Mouse (Mus musculus) heart, adult 2 months (tissue): ENCODE measurements around the gene Irak2. TPM values are rescaled to one million over a fixed set of nuclear protein-coding genes. Genes with fewer than 3 reads are reported as not detected.
A peak's percentile ranks its signal among the peaks of the same experiment; 100 is the strongest.

Experiments
- DNase-seq, 2 experiments: peaks; one replicate each; pipeline ENCODE4 v3.0.0; 2021
- H3K27ac ChIP-seq: fragments of 200-600 bp; 2 replicates; pipeline ENCODE4 v1.8.1; 2022
- H3K27me3 ChIP-seq: fragments of 200-500 bp; 2 replicates; pipeline ENCODE4 v1.6.1; 2012; ENCODE audit warnings: mild to moderate bottlenecking, low read length, inconsistent platforms, mixed read lengths; ENCODE audit not compliant: control insufficient read depth, insufficient read depth
- H3K36me3 ChIP-seq: fragments of 200-500 bp; 2 replicates; pipeline ENCODE4 v1.6.1; 2012; ENCODE audit warnings: low read length, inconsistent platforms; ENCODE audit not compliant: control insufficient read depth, insufficient read depth
- H3K4me1 ChIP-seq: fragments of 200-500 bp; 2 replicates; pipeline ENCODE4 v1.6.1; 2011; ENCODE audit warnings: low read length; ENCODE audit not compliant: control insufficient read depth, insufficient read depth
- H3K4me3 ChIP-seq: fragments of 200-600 bp; 2 replicates; pipeline ENCODE4 v1.8.1; 2022
- H3K79me2 ChIP-seq: fragments of 200-500 bp; replicated peaks from 2 replicates; pipeline ENCODE4 v1.6.1; 2012; ENCODE audit warnings: mild to moderate bottlenecking, inconsistent platforms, low read length, moderate library complexity, mixed read lengths; ENCODE audit not compliant: control insufficient read depth, insufficient read depth
- H3K9ac ChIP-seq: fragments of 200-500 bp; 2 replicates; pipeline ENCODE4 v1.6.1; 2012; ENCODE audit warnings: low read depth, mild to moderate bottlenecking, control low read depth, inconsistent platforms, low read length, mixed read lengths
- CTCF ChIP-seq: fragments of 200-600 bp; IDR thresholded peaks from 2 replicates; pipeline ENCODE4 v1.8.1; 2022; ENCODE audit warnings: antibody characterized with exemption, mild to moderate bottlenecking, moderate library complexity
- EP300 ChIP-seq: fragments of 200-500 bp; IDR thresholded peaks from 2 replicates; pipeline ENCODE4 v1.6.1; 2011; ENCODE audit warnings: low read depth, low read length, control low read depth; ENCODE audit not compliant: insufficient read depth
- POLR2A ChIP-seq: fragments of 200-500 bp; IDR thresholded peaks from 2 replicates; pipeline ENCODE4 v1.6.1; 2011; ENCODE audit warnings: mild to moderate bottlenecking, low read depth, low read length, control low read depth; ENCODE audit not compliant: insufficient read depth
- WGBS: fragments of 180-500 bp; shearing (Covaris S2); methylation state at CpG from one replicate; pipeline ENCODE4 v1.1.7; 2018; 5-methylcytosine and 5-hydroxymethylcytosine counted together
- intact Hi-C: fragments of 180-260 bp; cut with DNase I; formaldehyde crosslinking; loops from one replicate; pipeline ENCODE4 v1.15.1; 2025
- polyA plus RNA-seq: library from polyadenylated mRNA; depleted of rRNA; stranded (reverse); fragments of >200 nt; gene quantifications from 2 replicates; pipeline ENCODE4 v1.2.3, GENCODE M21; 2012
- total RNA-seq, 2 experiments: library from RNA; stranded (reverse); gene quantifications; 2 replicates each; pipeline ENCODE4 v1.2.3; 2021

The Irak2 gene
- total and polyA plus RNA-seq, 3 experiments: 10.4 to 13.6 (median 12.9) TPM

GRCm38 (mm10) chr6:113614152-113614551 lies 24.1 kb upstream of the Irak2 start:
- Histone ChIP-seq H3K36me3 (peaks cover 8% of the 10 kb centered on the region), H3K27ac (no peak overlapping the region), H3K79me2 (peaks cover 2% of the 10 kb centered on the region; the same call in 1 of the 2 replicates), H3K4me1 (peaks cover 4% of the 10 kb centered on the region), H3K9ac (no peak overlapping the region), H3K27me3 (no peaks in the 10 kb centered on the region), H3K4me3 (no peak overlapping the region)
- WGBS: 93% methylated on average over 7 of the region's 7 CpGs
- TF ChIP-seq POLR2A: no peak
- TF ChIP-seq EP300: no peak
- TF ChIP-seq CTCF: no peak
- intact Hi-C loops: no loop called here
- DNase-seq: no peak

GRCm38 (mm10) chr6:113614997-113615396 lies 23.3 kb upstream of the Irak2 start:
- TF ChIP-seq EP300: no peak
- TF ChIP-seq POLR2A: no peak
- TF ChIP-seq CTCF: no peak
- intact Hi-C loops: no loop called here
- peaks cover 4% of the 10 kb centered on the region for H3K4me1 ChIP-seq
- H3K9ac ChIP-seq: no peak overlapping the region
- no peak overlapping the region for H3K27ac ChIP-seq
- 93% methylated on average over 8 of the region's 8 CpGs for WGBS
- DNase-seq: no peak
- no peak overlapping the region for H3K4me3 ChIP-seq
- peaks cover 8% of the 10 kb centered on the region for H3K36me3 ChIP-seq
- no peaks in the 10 kb centered on the region for H3K27me3 ChIP-seq
- peaks cover 2% of the 10 kb centered on the region; the same call in 1 of the 2 replicates for H3K79me2 ChIP-seq

DNA sequence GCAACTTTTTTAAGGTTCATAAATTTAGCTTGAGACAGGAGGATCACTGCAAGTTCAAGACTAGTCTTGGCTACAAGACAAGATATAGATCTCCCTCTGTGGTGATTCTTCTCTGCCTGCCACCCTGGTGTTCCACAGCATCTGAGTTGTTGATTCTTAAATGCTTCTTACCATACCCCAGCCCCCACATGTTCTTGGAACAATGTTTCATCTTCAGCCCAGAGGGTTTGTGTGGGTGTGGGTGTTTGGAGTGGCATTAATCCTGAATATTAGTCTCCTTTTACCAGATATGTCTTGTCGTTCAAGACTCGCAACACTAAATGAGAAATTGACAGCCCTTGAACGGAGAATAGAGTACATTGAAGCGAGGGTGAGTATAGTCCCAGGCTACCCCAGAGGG lies 22.8 kb upstream of the Irak2 start:
- Histone ChIP-seq H3K4me1 (peaks cover 4% of the 10 kb centered on the region), H3K79me2 (peaks cover 2% of the 10 kb centered on the region; the same call in 1 of the 2 replicates), H3K36me3 (peaks cover 8% of the 10 kb centered on the region), H3K27me3 (no peaks in the 10 kb centered on the region), H3K4me3 (no peak overlapping the region), H3K27ac (no peak overlapping the region), H3K9ac (no peak overlapping the region)
- intact Hi-C loops: no loop called here
- DNase-seq: no peak
- no peak for TF ChIP-seq POLR2A
- TF ChIP-seq EP300: no peak
- TF ChIP-seq CTCF: no peak
- 92% methylated on average over 4 of the region's 4 CpGs for WGBS

DNA sequence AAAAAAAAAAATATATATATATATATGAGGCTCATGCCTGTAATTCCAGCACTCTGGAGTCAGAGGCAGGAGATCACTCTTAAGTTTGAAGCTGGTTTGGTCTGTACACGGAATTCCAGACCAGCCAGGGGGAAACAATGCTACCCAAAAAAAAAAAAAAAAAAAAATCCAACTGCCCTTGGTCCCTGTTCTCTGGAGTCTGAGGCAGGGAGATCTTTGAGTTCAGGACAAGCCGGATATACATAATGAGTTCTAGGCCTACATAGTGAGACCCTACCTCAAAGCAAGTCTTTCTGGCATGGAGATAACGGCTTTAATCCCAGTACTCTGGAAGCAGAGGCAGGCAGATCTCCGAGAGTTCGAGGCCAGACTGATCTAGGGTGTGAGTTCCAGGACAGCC lies 14.9 kb upstream of the Irak2 start:
- DNase-seq: no peak
- H3K9ac ChIP-seq: peak overlapping the region; percentile 49; the same call in 1 of the 2 replicates
- H3K79me2 ChIP-seq: no peaks in the 10 kb centered on the region
- intact Hi-C loops: loop anchor here (5.0 kb wide), 2 partner anchors 91 to 386 kb away; partner anchors contain the start of genes Emc3, Fancd2 and Mtmr14
- H3K4me3 ChIP-seq: peak overlapping the region; percentile 91
- WGBS: 52% methylated on average over 5 of the region's 5 CpGs
- H3K27me3 ChIP-seq: no peaks in the 10 kb centered on the region
- no peak for TF ChIP-seq CTCF
- 0 out of 2 replicates have a peak, but pooled peaks have one; percentile 20 for TF ChIP-seq EP300
- TF ChIP-seq POLR2A: no peak; the same call in 1 of the 2 replicates
- peaks cover 5% of the 10 kb centered on the region for H3K4me1 ChIP-seq
- peak overlapping the region; percentile 74; the same call in 1 of the 2 replicates for H3K27ac ChIP-seq
- no peaks in the 10 kb centered on the region for H3K36me3 ChIP-seq

DNA sequence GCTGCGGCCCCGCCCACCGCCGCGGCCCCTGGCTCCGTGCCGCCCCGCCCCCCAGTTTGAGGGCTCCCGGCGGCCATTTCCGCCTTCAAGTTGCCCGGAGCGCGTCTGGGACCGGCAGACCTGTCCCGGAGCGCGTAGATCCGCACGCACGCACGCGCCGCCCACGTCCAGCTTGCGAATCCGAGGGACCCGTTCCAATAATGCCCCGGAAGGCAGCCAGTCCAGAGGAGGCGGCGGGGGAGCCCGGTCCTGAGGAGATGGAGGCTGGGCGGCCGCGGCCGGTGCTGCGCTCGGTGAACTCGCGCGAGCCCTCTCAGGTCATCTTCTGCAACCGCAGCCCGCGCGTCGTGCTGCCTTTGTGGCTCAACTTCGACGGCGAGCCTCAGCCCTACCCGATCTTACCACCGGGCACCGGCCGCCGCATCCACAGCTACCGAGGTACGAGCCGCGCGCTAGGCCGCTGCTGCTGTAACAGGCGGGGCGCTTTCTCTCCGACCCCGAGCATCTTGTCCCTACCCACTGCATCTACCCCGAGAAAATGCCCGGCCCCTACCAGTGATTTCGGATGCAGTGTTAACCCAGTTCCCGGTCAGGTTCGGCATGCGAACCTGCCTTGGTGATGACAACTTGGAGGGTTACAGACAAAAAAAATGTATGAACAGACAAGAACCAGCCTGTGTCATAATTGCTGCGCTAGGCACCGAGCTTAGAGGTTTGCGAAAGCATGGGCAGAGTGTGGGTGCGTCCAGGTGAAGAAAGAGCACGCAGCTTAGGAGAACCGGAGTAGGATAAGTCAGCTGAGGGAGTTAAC lies 14.1 kb upstream of the Irak2 start, which contains the start of gene Vhl:
TSS of gene Vhl (plus strand) at position 19 of the 811 bp plus-strand sequence.
- H3K4me3 ChIP-seq: peak within 1 kb of the TSS; percentile 91
- H3K27ac ChIP-seq: peak within 1 kb of the TSS; percentile 85
- peak; percentile 93 to 94 for DNase-seq
- peak within 1 kb of the TSS; percentile 84 for H3K9ac ChIP-seq
- no peaks in the 10 kb centered on the region for H3K36me3 ChIP-seq
- no peak for TF ChIP-seq EP300
- peak; percentile 52; the same call in 1 of the 2 replicates for TF ChIP-seq POLR2A
- TF ChIP-seq CTCF: peak; percentile 54
- no peaks in the 10 kb centered on the region for H3K27me3 ChIP-seq
- intact Hi-C loops: loop anchor here (1.0 to 5.0 kb wide), 3 partner anchors 20 to 387 kb away; partner anchors contain the start of genes Brk1, Emc3, Fancd2 and Mtmr14
- peaks cover 5% of the 10 kb centered on the region for H3K4me1 ChIP-seq
- H3K79me2 ChIP-seq: no peaks in the 10 kb centered on the region
- 2% methylated on average over 73 of the region's 76 CpGs for WGBS

DNA sequence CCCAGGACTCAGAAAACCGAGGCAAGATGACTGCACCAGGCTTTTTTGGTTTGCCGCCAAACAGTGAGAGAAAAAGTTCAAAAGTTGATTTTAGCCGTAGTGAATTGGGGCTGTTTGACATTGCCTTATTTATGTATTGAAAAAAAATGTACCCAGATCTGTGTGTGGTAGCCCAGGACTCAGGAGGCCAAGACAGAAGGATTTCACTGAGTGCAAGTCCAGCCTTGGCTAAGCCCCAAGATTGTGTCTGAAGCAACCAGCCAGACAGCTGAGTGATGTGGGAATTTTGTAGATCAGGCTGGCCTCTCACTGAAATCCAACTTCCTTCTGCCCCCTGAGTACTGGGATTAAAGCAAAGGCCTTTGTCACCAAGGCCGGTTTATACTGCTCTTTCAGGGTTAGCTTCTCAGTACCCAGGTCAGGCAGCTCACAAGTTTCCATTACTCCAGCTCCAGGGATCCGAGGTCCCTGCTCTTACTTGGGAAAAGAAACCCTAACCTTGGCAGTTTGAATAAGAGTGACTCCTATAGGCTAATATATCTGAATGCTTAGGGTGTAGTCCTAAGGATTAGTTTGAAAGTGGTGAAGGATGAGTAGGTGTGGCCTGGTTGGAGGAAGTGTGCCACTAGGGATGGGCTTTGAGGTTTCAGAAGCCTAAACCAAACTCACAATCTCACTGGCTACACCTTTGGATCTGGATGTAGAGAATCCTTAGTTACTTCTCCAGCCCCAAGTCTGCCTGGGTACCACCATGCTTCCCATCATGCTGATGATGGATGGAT lies 13.1 kb upstream of the Irak2 start:
- H3K4me1 ChIP-seq: peaks cover 5% of the 10 kb centered on the region

More for the DNA sequence above, 13.1 kb upstream of the Irak2 start:
- H3K27me3 ChIP-seq: no peaks in the 10 kb centered on the region
- intact Hi-C loops: loop anchor here (1.0 to 5.0 kb wide), 3 partner anchors 21 to 388 kb away; partner anchors contain the start of genes Brk1, Emc3, Fancd2 and Mtmr14
- H3K79me2 ChIP-seq: no peaks in the 10 kb centered on the region
- H3K27ac ChIP-seq: no peak overlapping the region; the same call in 1 of the 2 replicates
- TF ChIP-seq EP300: no peak
- no peak for DNase-seq
- no peak overlapping the region for H3K9ac ChIP-seq
- 54% methylated on average over 5 of the region's 5 CpGs for WGBS
- H3K36me3 ChIP-seq: no peaks in the 10 kb centered on the region
- peak overlapping the region; percentile 91 for H3K4me3 ChIP-seq
